Mouse (Mus musculus) ES-E14 (cell line): ENCODE results near the gene Ankrd52. TPM values are rescaled to one million over a fixed set of nuclear protein-coding genes. Genes with fewer than 3 reads are reported as not detected.

Source experiments
- DNase-seq: peaks from one replicate; pipeline ENCODE4 v3.0.0-alpha.2; 2013; ENCODE audit warnings: low read depth, low spot score
- H3K27ac ChIP-seq: 2 replicates; pipeline ENCODE4 v1.5.1; 2012; ENCODE audit warnings: low read depth, mild to moderate bottlenecking, low read length, moderate library complexity, mixed read lengths; ENCODE audit not compliant: poor library complexity, insufficient read depth, severe bottlenecking
- H3K36me3 ChIP-seq: 2 replicates; pipeline ENCODE4 v1.6.1; 2012; ENCODE audit warnings: mild to moderate bottlenecking, low read length, moderate library complexity, mixed read lengths; ENCODE audit not compliant: control insufficient read depth, poor library complexity, insufficient read depth, severe bottlenecking
- H3K4me1 ChIP-seq, 2 experiments: fragments of 150-350 bp in 1 of 2; sonication (generic) in 1 of 2; 2 replicates each; pipeline ENCODE4 v1.6.1; 2012; ENCODE audit warnings: low read length in 2 of 2, mild to moderate bottlenecking in 1 of 2, mixed read lengths in 1 of 2; ENCODE audit not compliant: control insufficient read depth in 2 of 2, insufficient read depth in 2 of 2, poor library complexity in 1 of 2
- H3K4me3 ChIP-seq, 2 experiments: fragments of 150-350 bp in 1 of 2; sonication (generic) in 1 of 2; 2 replicates each; pipeline ENCODE4 v1.5.1; 2012; ENCODE audit warnings: low read length in 2 of 2, low read depth in 1 of 2, mild to moderate bottlenecking in 1 of 2, mixed read lengths in 1 of 2; ENCODE audit not compliant: insufficient read depth in 1 of 2, poor library complexity in 1 of 2, severe bottlenecking in 1 of 2
- H3K9ac ChIP-seq: 2 replicates; pipeline ENCODE4 v1.6.1; 2012; ENCODE audit warnings: low read depth, mild to moderate bottlenecking, low read length, mixed read lengths; ENCODE audit not compliant: poor library complexity, insufficient read depth, severe bottlenecking
- H3K9me3 ChIP-seq: fragments of 150-350 bp; sonication (generic); 2 replicates; pipeline ENCODE4 v1.6.1; 2012; ENCODE audit warnings: low read depth, mild to moderate bottlenecking, low read length; ENCODE audit not compliant: control insufficient read depth, insufficient read depth
- CHD2 ChIP-seq: IDR thresholded peaks from 2 replicates; pipeline ENCODE4 v1.6.1; 2014; ENCODE audit warnings: mild to moderate bottlenecking, low read depth, low read length, inconsistent platforms
- HCFC1 ChIP-seq: IDR thresholded peaks from 2 replicates; pipeline ENCODE4 v1.6.1; 2012; ENCODE audit warnings: low read length, inconsistent platforms, borderline replicate concordance; ENCODE audit not compliant: insufficient read depth
- MAFK ChIP-seq: IDR thresholded peaks from 2 replicates; pipeline ENCODE4 v1.6.1; 2014; ENCODE audit warnings: mild to moderate bottlenecking, low read depth, low read length, inconsistent platforms; ENCODE audit not compliant: insufficient read depth
- ZC3H11A ChIP-seq: IDR thresholded peaks from 2 replicates; pipeline ENCODE4 v1.6.1; 2012; ENCODE audit warnings: low read depth, mild to moderate bottlenecking, inconsistent platforms, low read length, borderline replicate concordance
- ZNF384 ChIP-seq: IDR thresholded peaks from 2 replicates; pipeline ENCODE4 v1.6.1; 2012; ENCODE audit warnings: low read depth, low read length, inconsistent platforms
- in situ Hi-C, 2 experiments: fragments of 600-800 bp; cut with MboI; formaldehyde crosslinking; loops; one replicate each; pipeline ENCODE4 v1.15.1; 2025; ENCODE audit warnings: low sequenced_read_pairs in 2 of 2, inconsistent platforms in 1 of 2; ENCODE audit not compliant: unreplicated experiment in 2 of 2
- total RNA-seq: library from RNA; depleted of rRNA; stranded (reverse); fragments of 300-350 nt; gene quantifications from 2 replicates; pipeline ENCODE4 v1.2.3, GENCODE M21; 2012

Gene Ankrd52
- total RNA-seq, 1 experiment: 11.4 TPM

GRCm38 (mm10) chr10:128338948-128339347 lies 38.0 kb upstream of the Ankrd52 start:
- no peak overlapping the region for H3K27ac ChIP-seq
- H3K9me3 ChIP-seq: no peaks in the 10 kb centered on the region
- H3K4me3 ChIP-seq: peak overlapping the region; percentile 100; a peak in 3 of 4 replicates
- TF ChIP-seq MAFK (no peak), ZNF384 (no peak), HCFC1 (no peak), ZC3H11A (no peak), CHD2 (no peak)
- no peak for DNase-seq
- H3K4me1 ChIP-seq: peaks cover 2 to 4% of the 10 kb centered on the region in 2 experiments; a peak in 1 of 4 replicates
- H3K9ac ChIP-seq: no peak overlapping the region
- in situ Hi-C loops: no loop called here
- H3K36me3 ChIP-seq: peaks cover 4% of the 10 kb centered on the region; the same call in 1 of the 2 replicates

GRCm38 (mm10) chr10:128340257-128340656 lies 36.7 kb upstream of the Ankrd52 start:
- no peak overlapping the region; the same call in 1 of the 2 replicates for H3K27ac ChIP-seq
- no peak overlapping the region; the same call in 1 of the 2 replicates for H3K9ac ChIP-seq
- H3K4me3 ChIP-seq: no peak overlapping the region
- in situ Hi-C loops: no loop called here
- TF ChIP-seq ZNF384: peak; percentile 75
- peak; percentile 70 for TF ChIP-seq MAFK
- no peak for TF ChIP-seq CHD2
- peaks cover 4% of the 10 kb centered on the region; the same call in 1 of the 2 replicates for H3K36me3 ChIP-seq
- peaks cover 3 to 11% of the 10 kb centered on the region in 2 experiments; a peak in 3 of 4 replicates for H3K4me1 ChIP-seq
- DNase-seq: peak; percentile 38
- no peaks in the 10 kb centered on the region for H3K9me3 ChIP-seq

- Histone ChIP-seq H3K4me3 (no peak overlapping the region), H3K36me3 (peaks cover 6% of the 10 kb centered on the region; the same call in 1 of the 2 replicates), H3K9me3 (no peaks in the 10 kb centered on the region), H3K9ac (no peak overlapping the region), H3K27ac (no peak overlapping the region; the same call in 1 of the 2 replicates), H3K4me1 (peaks cover 7 to 9% of the 10 kb centered on the region in 2 experiments; a peak in 3 of 4 replicates)
- no peak for DNase-seq
- in situ Hi-C loops: no loop called here
- TF ChIP-seq ZNF384: no peak
- no peak for TF ChIP-seq HCFC1
- no peak for TF ChIP-seq ZC3H11A
- no peak for TF ChIP-seq CHD2
- no peak for TF ChIP-seq MAFK
These were observed 33.5 kb upstream of the Ankrd52 start for GRCm38 (mm10) chr10:128343436-128343835.

- Histone ChIP-seq H3K36me3 (peaks cover 8% of the 10 kb centered on the region; the same call in 1 of the 2 replicates), H3K4me1 (peaks cover 5 to 9% of the 10 kb centered on the region in 2 experiments; a peak in 3 of 4 replicates), H3K27ac (no peak overlapping the region), H3K9ac (no peak overlapping the region), H3K4me3 (no peak overlapping the region), H3K9me3 (no peaks in the 10 kb centered on the region)
- in situ Hi-C loops: no loop called here
- no peak for TF ChIP-seq HCFC1
- no peak for TF ChIP-seq ZC3H11A
- TF ChIP-seq MAFK: no peak
- no peak for TF ChIP-seq CHD2
- no peak for TF ChIP-seq ZNF384
- DNase-seq: peak; percentile 46
These were observed 32.2 kb upstream of the Ankrd52 start for GRCm38 (mm10) chr10:128344568-128345275.

GRCm38 (mm10) chr10:128347541-128347940 lies 29.4 kb upstream of the Ankrd52 start:
- Histone ChIP-seq H3K4me1 (peaks cover 5 to 7% of the 10 kb centered on the region in 2 experiments; a peak in 3 of 4 replicates), H3K36me3 (peaks cover 25% of the 10 kb centered on the region), H3K9me3 (no peaks in the 10 kb centered on the region), H3K27ac (no peak overlapping the region), H3K4me3 (no peak overlapping the region), H3K9ac (no peak overlapping the region)
- no peak for TF ChIP-seq CHD2
- in situ Hi-C loops: no loop called here
- no peak for DNase-seq
